Mouse (Mus musculus): ENCODE measurements around the gene Flvcr2. TPM values are rescaled to one million over a fixed set of nuclear protein-coding genes. Genes with fewer than 3 reads are reported as not detected.

Gene Flvcr2
- polyA plus RNA-seq (2014; fragmentation: Illumina TruSeq; extraction: RNeasy Lipid Tissue Mini Kit (QIAGEN cat#74804)), result 2.7 TPM

GRCm38 (mm10) chr12:85745827-85746695 is at the start of gene Flvcr2:
Gene Flvcr2 (plus strand): TSS chr12:85746539.

GRCm38 (mm10) chr12:85824438-85825264 is 78.3 kb downstream of the Flvcr2 start, which contains the start of the genes Erg28 and Ttll5:
Gene Erg28 (minus strand): TSS chr12:85824550.
Gene Ttll5 (plus strand): TSS chr12:85824659.

Other genes with a start within 250 kb of the Flvcr2 start
- gene Jdp2, start 147.5 kb upstream of the Flvcr2 start, polyA plus RNA-seq (2014; fragmentation: Illumina TruSeq; extraction: RNeasy Lipid Tissue Mini Kit (QIAGEN cat#74804)), result 0.40 TPM
- gene Batf, start 59.9 kb upstream of the Flvcr2 start, polyA plus RNA-seq (2014; fragmentation: Illumina TruSeq; extraction: RNeasy Lipid Tissue Mini Kit (QIAGEN cat#74804)), result 1.1 TPM
- 195 TPM for gene Erg28, start 78.0 kb downstream of the Flvcr2 start, polyA plus RNA-seq (2014; fragmentation: Illumina TruSeq; extraction: RNeasy Lipid Tissue Mini Kit (QIAGEN cat#74804))
- 14.6 TPM for gene Ttll5, start 78.1 kb downstream of the Flvcr2 start, polyA plus RNA-seq (2014; fragmentation: Illumina TruSeq; extraction: RNeasy Lipid Tissue Mini Kit (QIAGEN cat#74804))

Measured in ovary, adult 10 weeks (tissue).